Mouse (Mus musculus): ENCODE measurements around the gene Nck2. TPM values are rescaled to one million over a fixed set of nuclear protein-coding genes. Genes with fewer than 3 reads are reported as not detected.

Nck2 gene
- total RNA-seq, 2 experiments from 2014 or later: 18.0 to 18.6 TPM

GRCm38 (mm10) chr1:43413298-43413697 is 31.1 kb upstream of the Nck2 start:
- Histone ChIP-seq H3K4me3 (no peak overlapping the region), H3K27ac (no peak overlapping the region)
- intact Hi-C loops (cut with DNase I): loop anchor here (5.0 kb wide), 1 partner anchor 76 kb away; no protein-coding TSS in a partner anchor
- DNase-seq: no peak
- no peak for TF ChIP-seq CTCF (IDR thresholded peaks at IDR 0.05)

DNA sequence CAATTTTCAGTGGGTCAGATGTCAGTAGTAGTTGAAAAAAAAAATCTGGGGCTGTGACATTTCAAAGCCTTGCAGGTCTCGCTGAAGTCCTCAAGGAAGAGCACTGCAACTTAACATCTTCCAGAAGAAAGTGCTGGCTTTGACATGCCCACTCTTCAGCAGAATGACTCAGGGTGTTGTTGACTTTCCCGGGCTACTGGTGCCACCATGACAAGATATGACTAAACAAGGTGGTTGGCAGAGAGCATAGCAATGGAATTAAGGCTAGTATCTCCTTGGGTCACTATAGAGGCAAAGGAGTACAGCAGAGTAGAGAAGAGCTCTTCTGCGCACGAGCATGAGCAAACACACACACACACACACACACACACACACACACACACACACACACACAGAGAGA is 30.6 kb upstream of the Nck2 start:
- intact Hi-C loops (cut with DNase I): loop anchor here (5.0 kb wide), 1 partner anchor 76 kb away; no protein-coding TSS in a partner anchor
- DNase-seq: no peak
- Histone ChIP-seq H3K4me3 (no peak overlapping the region), H3K27ac (no peak overlapping the region)
- no peak for TF ChIP-seq CTCF (IDR thresholded peaks at IDR 0.05)

DNA sequence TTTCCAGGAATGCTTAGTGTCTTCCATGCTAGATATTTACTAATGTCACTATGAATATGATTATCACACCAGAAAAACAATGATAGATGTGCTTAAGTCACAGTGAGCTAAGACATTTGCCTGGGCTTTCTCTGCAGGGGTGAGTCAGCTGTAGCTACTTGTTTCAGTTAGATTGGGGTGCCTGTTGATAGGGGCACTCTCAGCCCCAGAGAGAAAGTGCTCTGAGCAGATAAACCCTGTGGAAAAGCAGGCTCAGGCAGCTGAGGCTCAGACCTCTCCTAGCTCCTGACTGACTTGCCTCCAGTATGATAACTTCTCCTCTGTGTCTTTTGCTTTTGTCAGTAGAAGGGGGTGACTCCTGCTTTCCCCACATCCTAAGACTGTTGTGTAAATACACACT is 30.2 kb upstream of the Nck2 start:
- intact Hi-C loops (cut with DNase I): loop anchor here (5.0 kb wide), 1 partner anchor 77 kb away; no protein-coding TSS in a partner anchor
- no peak for DNase-seq
- no peak for TF ChIP-seq CTCF (IDR thresholded peaks at IDR 0.05)

DNA sequence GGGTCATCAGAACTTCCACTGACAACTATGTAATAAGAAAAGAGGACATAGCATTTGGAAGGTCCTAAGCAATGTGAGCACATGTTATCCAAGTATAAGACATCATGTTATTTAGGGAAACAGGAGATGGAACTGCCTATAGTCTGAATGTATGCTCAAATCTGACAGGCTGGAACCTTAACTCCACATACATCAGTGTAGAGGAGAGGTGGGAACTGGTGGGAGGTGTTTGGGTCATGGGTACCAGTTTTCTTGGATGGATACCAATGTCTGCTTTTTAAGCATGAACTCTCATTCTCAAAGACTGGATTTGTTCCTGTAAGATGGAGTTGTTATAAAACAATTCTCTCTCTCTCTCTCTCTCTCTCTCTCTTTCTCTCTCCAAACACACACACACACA is 29.4 kb upstream of the Nck2 start:
- H3K4me3 ChIP-seq: no peak overlapping the region
- DNase-seq: no peak
- intact Hi-C loops (cut with DNase I): loop anchor here (5.0 kb wide), 1 partner anchor 78 kb away; no protein-coding TSS in a partner anchor
- TF ChIP-seq CTCF (IDR thresholded peaks at IDR 0.05): no peak
- no peak overlapping the region for H3K27ac ChIP-seq

More for the DNA sequence above, 30.2 kb upstream of the Nck2 start:
- H3K4me3 ChIP-seq: no peak overlapping the region
- H3K27ac ChIP-seq: no peak overlapping the region

GRCm38 (mm10) chr1:43422969-43423748 is 21.2 kb upstream of the Nck2 start:
- Histone ChIP-seq H3K4me3 (no peak overlapping the region), H3K27ac (no peak overlapping the region)
- intact Hi-C loops (cut with DNase I): no loop called here
- DNase-seq: no peak
- no peak for TF ChIP-seq CTCF (IDR thresholded peaks at IDR 0.05)

GRCm38 (mm10) chr1:43426526-43426925 is 17.9 kb upstream of the Nck2 start:
- DNase-seq: peak; percentile 80
- H3K4me3 ChIP-seq: peak overlapping the region; percentile 59
- intact Hi-C loops (cut with DNase I): loop anchor here (5.0 kb wide), 1 partner anchor 129 kb away; no protein-coding TSS in a partner anchor
- no peak for TF ChIP-seq CTCF (IDR thresholded peaks at IDR 0.05)
- H3K27ac ChIP-seq: peak overlapping the region; percentile 89

- Histone ChIP-seq H3K27ac (peak overlapping the region; percentile 89), H3K4me3 (peak overlapping the region; percentile 37)
- intact Hi-C loops (cut with DNase I): loop anchor here (5.0 kb wide), 1 partner anchor 130 kb away; no protein-coding TSS in a partner anchor
These were observed 17.3 kb upstream of the Nck2 start for GRCm38 (mm10) chr1:43426993-43427535.

DNA sequence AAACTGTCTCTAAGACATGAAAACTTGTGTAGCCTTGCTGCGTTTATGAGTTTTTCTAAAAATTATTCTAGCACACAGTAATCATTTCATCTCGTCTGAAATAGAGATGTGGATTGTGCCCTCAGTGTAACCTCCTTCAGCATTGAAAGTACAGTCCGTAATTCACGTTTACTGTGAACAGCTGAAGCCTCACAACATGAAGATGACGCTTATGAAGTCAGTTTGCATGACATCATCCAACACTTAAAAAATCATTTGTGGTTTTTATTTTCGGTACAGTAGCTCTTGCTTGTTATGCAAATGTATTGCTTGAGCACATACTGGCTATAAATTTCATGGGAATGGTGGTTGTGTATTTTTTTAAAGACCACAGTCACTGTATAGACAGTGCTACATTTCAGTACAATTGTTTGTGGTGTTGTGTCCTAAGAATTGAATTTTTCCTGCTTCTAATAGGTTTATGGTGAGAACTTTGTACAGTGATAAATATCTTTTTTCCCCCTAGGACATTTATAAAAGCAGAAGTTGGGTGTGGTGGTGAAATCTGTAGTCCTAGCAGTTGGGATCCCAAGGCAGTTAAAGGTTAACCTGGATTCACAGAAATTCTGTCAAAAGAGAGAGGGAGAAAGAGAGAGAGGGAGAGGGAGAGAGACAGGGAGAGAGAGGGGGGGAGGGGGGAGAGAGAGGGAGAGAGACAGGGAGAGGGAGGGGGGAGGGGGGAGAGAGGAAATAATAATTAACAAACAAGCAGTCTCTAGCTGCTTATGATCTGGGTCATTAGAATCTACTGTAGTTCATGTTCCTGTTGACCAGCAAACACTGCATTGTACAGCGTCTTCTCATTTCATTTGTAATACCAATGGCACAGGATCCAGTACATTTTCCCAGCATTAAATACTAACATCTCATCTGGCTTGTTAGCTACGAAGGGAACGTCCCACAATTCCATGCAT is 14.2 kb upstream of the Nck2 start:
- intact Hi-C loops (cut with DNase I): loop anchor here (5.0 kb wide), 1 partner anchor 133 kb away; no protein-coding TSS in a partner anchor
- no peak overlapping the region for H3K4me3 ChIP-seq
- no peak for DNase-seq
- TF ChIP-seq CTCF (IDR thresholded peaks at IDR 0.05): no peak
- no peak overlapping the region for H3K27ac ChIP-seq

More at GRCm38 (mm10) chr1:43426993-43427535, 17.3 kb upstream of the Nck2 start:
- TF ChIP-seq CTCF (IDR thresholded peaks at IDR 0.05): no peak
- DNase-seq: peak; percentile 20

DNA sequence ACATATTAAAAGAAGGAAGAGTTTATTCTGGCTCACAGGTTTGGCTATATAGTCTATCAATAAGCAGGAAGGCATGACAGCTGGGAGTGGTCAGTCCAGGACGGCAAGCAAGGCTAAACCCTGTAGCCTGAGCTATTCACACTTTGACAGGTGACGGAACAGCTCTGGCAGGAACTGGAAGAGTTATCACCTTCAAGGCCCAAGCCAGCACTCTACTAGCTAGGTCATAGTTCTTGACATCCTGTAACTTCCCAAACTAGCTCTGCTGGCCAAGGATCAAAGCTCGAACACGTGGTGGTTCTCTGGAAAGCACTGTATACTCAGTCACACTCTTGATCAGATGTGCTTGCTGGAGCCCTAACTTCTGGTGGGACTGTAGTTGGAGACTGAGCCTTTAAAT is 10.5 kb upstream of the Nck2 start:
- Histone ChIP-seq H3K4me3 (no peak overlapping the region), H3K27ac (peak overlapping the region; percentile 50; the same call in 1 of the 2 replicates)
- TF ChIP-seq CTCF (IDR thresholded peaks at IDR 0.05): no peak
- DNase-seq: peak; percentile 69
- intact Hi-C loops (cut with DNase I): no loop called here

GRCm38 (mm10) chr1:43436554-43436953 is 7.8 kb upstream of the Nck2 start:
- TF ChIP-seq CTCF (IDR thresholded peaks at IDR 0.05): no peak
- intact Hi-C loops (cut with DNase I): no loop called here
- no peak overlapping the region for H3K4me3 ChIP-seq
- no peak overlapping the region for H3K27ac ChIP-seq
- no peak for DNase-seq

GRCm38 (mm10) chr1:43439261-43439660 is 5.1 kb upstream of the Nck2 start:
- Histone ChIP-seq H3K4me3 (no peak overlapping the region), H3K27ac (no peak overlapping the region)
- TF ChIP-seq CTCF (IDR thresholded peaks at IDR 0.05): no peak
- intact Hi-C loops (cut with DNase I): no loop called here
- DNase-seq: no peak

- no peak for TF ChIP-seq CTCF (IDR thresholded peaks at IDR 0.05)
- H3K4me3 ChIP-seq: no peak overlapping the region
- intact Hi-C loops (cut with DNase I): no loop called here
- H3K27ac ChIP-seq: no peak overlapping the region
- DNase-seq: no peak
These were observed 1.8 kb upstream of the Nck2 start for GRCm38 (mm10) chr1:43442568-43442967.
